Mouse (Mus musculus) liver, embryonic 13.5 days (tissue): ENCODE results near the gene Minos1. TPM values are rescaled to one million over a fixed set of nuclear protein-coding genes. Genes with fewer than 3 reads are reported as not detected.

Experiments used
- ATAC-seq: fragments of 200-750 bp; cut with Nextera tagmentation; 2 replicates; pipeline ENCODE4 v1.8.0; 2017; ENCODE audit warnings: low read depth, mild to moderate bottlenecking, moderate number of reproducible peaks, moderate library complexity
- DNase-seq: peaks from one replicate; pipeline ENCODE4 v3.0.0; 2022
- H3K27ac ChIP-seq: fragments of 300-500 bp; sonication (generic); 2 replicates; pipeline ENCODE4 v1.5.1; 2015; ENCODE audit warnings: moderate library complexity, mild to moderate bottlenecking, inconsistent platforms
- H3K27me3 ChIP-seq: fragments of 300-500 bp; sonication (generic); 2 replicates; pipeline ENCODE4 v1.6.1; 2015; ENCODE audit warnings: mild to moderate bottlenecking, inconsistent platforms
- H3K36me3 ChIP-seq: fragments of 300-500 bp; sonication (generic); 2 replicates; pipeline ENCODE4 v1.6.1; 2015; ENCODE audit warnings: mild to moderate bottlenecking, inconsistent platforms
- H3K4me1 ChIP-seq: fragments of 300-500 bp; sonication (generic); replicated peaks from 2 replicates; pipeline ENCODE4 v1.6.1; 2015; ENCODE audit warnings: inconsistent platforms
- H3K4me2 ChIP-seq: fragments of 300-500 bp; sonication (generic); 2 replicates; pipeline ENCODE4 v1.6.1; 2015; ENCODE audit warnings: inconsistent platforms, mild to moderate bottlenecking, moderate library complexity
- H3K4me3 ChIP-seq: fragments of 300-500 bp; sonication (generic); replicated peaks from 2 replicates; pipeline ENCODE4 v1.5.1; 2015; ENCODE audit warnings: mild to moderate bottlenecking, inconsistent platforms
- H3K9ac ChIP-seq: fragments of 300-500 bp; sonication (generic); 2 replicates; pipeline ENCODE4 v1.6.1; 2015; ENCODE audit warnings: mild to moderate bottlenecking, inconsistent platforms
- H3K9me3 ChIP-seq: fragments of 300-500 bp; sonication (generic); replicated peaks from 2 replicates; pipeline ENCODE4 v1.6.1; 2016; ENCODE audit warnings: inconsistent platforms
- WGBS: fragments of 180-500 bp; shearing (Covaris S2); methylation state at CpG from one replicate; pipeline ENCODE4 v1.1.7; 2015; ENCODE audit not compliant: insufficient replicate concordance; 5-methylcytosine and 5-hydroxymethylcytosine counted together
- polyA plus RNA-seq: library from polyadenylated mRNA; unstranded; fragments of >200 nt; fragmentation: Nextera tagmentation; extraction: Ambion mirVana; gene quantifications from 2 replicates; pipeline ENCODE4 v1.2.1, GENCODE M21; 2015

Minos1 gene
- 403 and 435 TPM in 2 replicates for polyA plus RNA-seq

DNA sequence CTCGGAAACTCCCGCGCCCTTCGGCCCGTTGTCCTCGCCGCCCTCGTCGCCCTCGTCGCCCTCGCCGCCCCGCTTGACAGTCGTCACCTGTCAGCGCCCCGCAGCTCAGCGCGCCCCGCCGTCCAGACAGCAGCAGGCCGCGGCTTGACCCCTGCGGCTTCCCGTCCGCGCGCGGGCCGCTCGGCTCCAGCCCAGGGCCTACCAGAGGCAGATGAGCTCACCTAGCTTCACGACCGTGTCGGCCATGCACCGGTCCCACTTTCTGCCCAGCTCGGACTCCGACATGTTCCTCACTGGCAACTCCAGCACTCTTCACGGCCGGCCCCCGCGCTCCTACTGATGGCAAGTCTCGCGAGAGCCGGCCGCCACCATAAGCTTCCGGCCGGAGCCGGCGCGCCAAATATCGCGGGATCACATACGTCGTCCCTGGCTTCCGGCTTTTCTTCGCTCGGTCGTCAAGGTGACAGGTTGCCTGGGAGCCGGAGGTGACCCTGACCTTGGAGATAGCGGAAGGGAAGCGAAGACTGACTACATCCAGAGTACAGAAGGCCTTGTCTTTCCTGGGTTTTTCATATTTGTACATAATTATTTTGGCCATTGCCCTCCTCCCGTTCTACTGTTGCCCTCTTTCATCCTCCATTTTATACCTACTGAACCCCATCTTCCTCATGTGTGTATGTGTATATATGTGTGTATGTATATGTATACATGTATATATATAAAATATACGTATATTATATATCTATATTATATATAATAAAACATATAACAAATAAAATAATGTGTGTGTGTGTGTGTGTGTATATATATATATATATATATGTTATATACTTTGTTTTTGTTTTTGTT is at the start of gene Minos1:
Minos1 (minus strand) TSS at position 413 of the 849 bp plus-strand sequence.
- no peaks in the 10 kb centered on the region for H3K27me3 ChIP-seq
- peak within 1 kb of the TSS; percentile 93 for H3K9ac ChIP-seq
- H3K27ac ChIP-seq: peak within 1 kb of the TSS; percentile 85
- peak within 1 kb of the TSS; percentile 95 for H3K4me3 ChIP-seq
- peak within 1 kb of the TSS; percentile 92 for H3K4me2 ChIP-seq
- H3K36me3 ChIP-seq: peaks cover 10% of the 10 kb centered on the region
- H3K4me1 ChIP-seq: peaks cover 36% of the 10 kb centered on the region
- no peaks in the 10 kb centered on the region for H3K9me3 ChIP-seq
- DNase-seq (peak; percentile 95), ATAC-seq (peak; percentile 93)
- WGBS: under 1% methylated on average over 63 of the region's 63 CpGs

DNA sequence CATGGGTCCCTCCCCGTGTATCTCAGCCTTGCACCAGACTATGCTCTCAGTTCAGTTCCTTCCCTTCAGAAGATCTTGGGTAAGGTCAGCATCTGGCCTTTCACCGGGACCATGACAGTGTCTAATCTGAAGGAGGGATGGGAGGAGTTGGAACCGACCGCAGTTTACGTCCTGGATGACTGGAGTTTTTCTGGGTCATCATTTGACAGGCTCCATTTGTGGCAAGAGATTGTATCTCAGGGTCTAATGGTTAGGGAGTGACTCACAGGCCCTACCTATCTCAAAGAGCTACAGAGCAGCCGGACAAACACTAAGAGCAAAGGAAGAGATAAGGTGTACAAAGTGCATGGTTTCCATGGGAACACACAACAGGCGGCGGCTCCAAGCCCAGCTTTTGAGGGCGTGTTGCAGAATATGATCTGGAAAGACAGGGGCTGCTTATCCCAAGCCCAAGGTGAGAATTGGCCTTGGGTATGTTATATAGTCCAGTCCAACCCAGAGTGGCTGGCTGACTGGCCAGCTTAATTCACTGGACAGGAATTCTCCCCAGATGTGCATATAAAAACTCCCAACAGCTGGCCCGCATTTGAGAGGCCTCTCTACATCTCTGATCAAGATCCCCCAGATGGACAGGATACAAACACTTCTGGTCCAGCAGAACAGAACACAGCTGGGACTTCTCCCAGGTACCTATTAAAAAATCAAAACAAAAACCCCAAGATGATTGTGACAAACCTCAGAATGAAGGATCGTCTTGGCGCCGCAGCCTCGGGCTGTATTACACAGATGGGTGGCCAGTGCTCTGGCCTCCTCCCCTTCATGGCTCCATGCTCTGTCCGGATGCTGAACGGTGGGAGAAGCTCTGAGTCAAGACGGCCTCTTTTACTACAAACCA is 49.1 kb upstream of the Minos1 start:
- H3K27me3 ChIP-seq: no peaks in the 10 kb centered on the region
- no peaks in the 10 kb centered on the region for H3K36me3 ChIP-seq
- DNase-seq (peak; percentile 51), ATAC-seq (peak; percentile 92)
- peak overlapping the region; percentile 62; the same call in 1 of the 2 replicates for H3K27ac ChIP-seq
- H3K9me3 ChIP-seq: peaks cover 4% of the 10 kb centered on the region; the same call in 1 of the 2 replicates
- H3K4me3 ChIP-seq: no peak overlapping the region
- H3K9ac ChIP-seq: no peak overlapping the region
- peaks cover 17% of the 10 kb centered on the region for H3K4me1 ChIP-seq
- 36% methylated on average over 17 of the region's 17 CpGs for WGBS
- H3K4me2 ChIP-seq: peak overlapping the region; percentile 29

- no peak overlapping the region for H3K9ac ChIP-seq
- peak overlapping the region; percentile 62; the same call in 1 of the 2 replicates for H3K27ac ChIP-seq
- H3K4me1 ChIP-seq: peaks cover 17% of the 10 kb centered on the region
- peak overlapping the region; percentile 29; the same call in 1 of the 2 replicates for H3K4me2 ChIP-seq
- DNase-seq: no peak
- H3K27me3 ChIP-seq: no peaks in the 10 kb centered on the region
- WGBS: 65% methylated on average over 2 of the region's 2 CpGs
- H3K4me3 ChIP-seq: no peak overlapping the region
- no peak for ATAC-seq
- peaks cover 4% of the 10 kb centered on the region; the same call in 1 of the 2 replicates for H3K9me3 ChIP-seq
- H3K36me3 ChIP-seq: no peaks in the 10 kb centered on the region
Measured at GRCm38 (mm10) chr4:139179218-139179617, 48.3 kb upstream of the Minos1 start.

DNA sequence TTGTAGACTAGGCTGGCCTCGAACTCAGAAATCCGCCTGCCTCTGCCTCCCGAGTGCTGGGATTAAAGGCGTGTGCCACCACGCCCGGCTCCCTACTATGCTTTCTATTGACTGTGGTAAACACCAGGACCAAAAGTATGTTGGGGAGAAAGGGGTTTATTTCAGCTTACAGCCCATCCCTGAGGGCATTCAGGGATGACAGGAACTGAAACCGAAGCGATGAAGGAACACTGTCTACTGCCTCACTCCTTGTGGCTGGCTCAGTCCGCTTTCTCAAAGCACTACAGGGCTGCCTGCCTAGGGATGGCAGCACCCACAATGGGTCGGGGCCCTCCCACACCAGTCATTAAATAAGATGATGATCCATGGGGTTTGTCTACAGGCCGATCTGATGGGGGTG is 47.5 kb upstream of the Minos1 start:
- Histone ChIP-seq H3K27ac (no peak overlapping the region), H3K36me3 (no peaks in the 10 kb centered on the region), H3K27me3 (no peaks in the 10 kb centered on the region), H3K9me3 (peaks cover 4% of the 10 kb centered on the region; the same call in 1 of the 2 replicates), H3K4me1 (peaks cover 17% of the 10 kb centered on the region), H3K4me2 (no peak overlapping the region), H3K9ac (no peak overlapping the region), H3K4me3 (no peak overlapping the region)
- DNase-seq: no peak
- 89% methylated on average over 11 of the region's 11 CpGs for WGBS
- ATAC-seq: no peak

GRCm38 (mm10) chr4:139177921-139178320 is 47.0 kb upstream of the Minos1 start:
- Histone ChIP-seq H3K4me2 (no peak overlapping the region), H3K4me1 (peaks cover 17% of the 10 kb centered on the region), H3K4me3 (no peak overlapping the region), H3K9me3 (peaks cover 4% of the 10 kb centered on the region; the same call in 1 of the 2 replicates), H3K9ac (no peak overlapping the region), H3K27ac (no peak overlapping the region), H3K36me3 (no peaks in the 10 kb centered on the region), H3K27me3 (no peaks in the 10 kb centered on the region)
- no peak for DNase-seq
- 78% methylated on average over 3 of the region's 3 CpGs for WGBS
- no peak for ATAC-seq

GRCm38 (mm10) chr4:139176023-139176422 is 45.1 kb upstream of the Minos1 start:
- no peak for ATAC-seq
- WGBS: 55% methylated on average over 6 of the region's 6 CpGs
- no peak overlapping the region for H3K4me2 ChIP-seq

DNA sequence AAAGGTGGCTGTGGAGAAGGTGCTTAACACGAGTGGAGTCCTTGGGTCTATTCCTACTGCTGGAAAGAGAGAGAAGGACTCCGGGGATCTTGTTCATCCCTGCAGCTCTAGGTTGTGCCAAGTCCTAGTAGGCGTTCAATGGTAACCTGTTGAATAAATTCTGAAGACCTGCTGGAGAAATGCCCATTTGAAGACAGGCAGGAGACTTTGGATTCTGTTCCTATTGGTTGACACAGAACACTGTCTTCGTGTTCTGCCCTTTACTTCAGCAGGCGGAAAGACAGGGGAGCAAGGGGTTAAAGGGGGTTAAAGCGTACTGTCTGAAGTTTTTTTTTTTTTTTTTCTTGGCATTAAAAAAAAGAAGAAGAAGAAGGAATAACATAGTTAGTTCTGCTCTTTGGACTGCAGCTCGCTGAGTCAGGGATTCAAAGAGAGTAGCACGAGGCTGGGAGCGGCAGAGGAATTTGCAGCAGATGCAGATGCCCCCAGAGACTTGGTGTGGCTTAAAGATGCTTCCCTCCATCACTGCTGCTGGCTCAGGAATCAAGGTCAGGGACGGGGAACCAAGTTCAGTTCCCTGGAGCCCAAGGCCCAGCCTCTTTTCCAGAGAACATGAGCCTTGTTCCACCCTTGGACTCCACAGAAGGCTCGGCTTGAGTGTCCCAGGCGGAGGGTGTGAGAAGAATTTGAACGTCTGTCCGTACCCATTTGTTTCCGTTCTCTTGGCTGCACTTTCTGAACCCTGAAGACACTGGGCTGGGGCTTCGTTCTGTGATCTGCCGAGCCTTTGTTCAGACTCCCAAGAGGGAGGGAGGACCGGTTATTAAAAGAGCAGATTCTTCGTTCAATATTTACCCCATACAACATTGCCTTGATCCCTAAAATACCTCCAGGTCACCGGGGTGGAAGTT is 44.4 kb upstream of the Minos1 start:
- 55% methylated on average over 20 of the region's 20 CpGs for WGBS
- Histone ChIP-seq H3K4me2 (no peak overlapping the region), H3K27me3 (no peaks in the 10 kb centered on the region), H3K4me3 (no peak overlapping the region), H3K9me3 (peaks cover 4% of the 10 kb centered on the region; the same call in 1 of the 2 replicates), H3K9ac (no peak overlapping the region), H3K4me1 (peaks cover 11% of the 10 kb centered on the region), H3K36me3 (no peaks in the 10 kb centered on the region), H3K27ac (no peak overlapping the region)
- DNase-seq (no peak), ATAC-seq (no peak)

More at GRCm38 (mm10) chr4:139176023-139176422, 45.1 kb upstream of the Minos1 start:
- Histone ChIP-seq H3K4me1 (peaks cover 17% of the 10 kb centered on the region), H3K9ac (no peak overlapping the region), H3K27me3 (no peaks in the 10 kb centered on the region), H3K9me3 (peaks cover 4% of the 10 kb centered on the region; the same call in 1 of the 2 replicates), H3K36me3 (no peaks in the 10 kb centered on the region), H3K27ac (no peak overlapping the region), H3K4me3 (no peak overlapping the region)
- no peak for DNase-seq

DNA sequence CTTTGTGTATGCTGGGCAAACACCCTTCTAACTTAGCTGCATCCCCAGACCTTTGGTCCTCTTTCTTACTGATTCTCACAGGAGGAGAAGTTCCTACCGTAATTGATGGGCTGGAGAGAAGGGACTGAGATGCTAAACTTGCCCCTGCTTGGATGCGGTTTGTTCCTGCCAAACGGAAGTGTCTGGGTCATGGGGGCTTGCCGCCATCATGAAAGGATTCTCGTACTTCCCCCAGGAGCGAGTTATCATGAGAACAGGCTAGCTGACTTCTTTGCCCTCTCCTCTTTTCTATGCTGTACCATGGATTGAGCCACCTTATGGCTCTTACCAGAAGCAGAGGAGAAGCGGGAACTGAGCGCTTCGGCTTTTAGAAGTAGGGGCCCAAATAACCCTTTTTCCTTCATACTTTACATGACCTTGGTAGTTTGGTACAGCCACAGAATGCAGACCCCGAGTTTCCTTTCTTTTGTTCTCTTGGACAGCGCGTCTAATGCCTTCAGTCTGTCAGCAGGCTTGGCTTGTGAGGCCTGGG is 38.9 kb upstream of the Minos1 start:
- WGBS: 78% methylated on average over 12 of the region's 12 CpGs
- Histone ChIP-seq H3K27ac (no peak overlapping the region), H3K27me3 (no peaks in the 10 kb centered on the region), H3K4me2 (no peak overlapping the region), H3K36me3 (no peaks in the 10 kb centered on the region), H3K9me3 (no peaks in the 10 kb centered on the region), H3K4me3 (no peak overlapping the region), H3K4me1 (no peaks in the 10 kb centered on the region; the same call in 1 of the 2 replicates), H3K9ac (no peak overlapping the region)
- no peak for ATAC-seq
- DNase-seq: no peak

DNA sequence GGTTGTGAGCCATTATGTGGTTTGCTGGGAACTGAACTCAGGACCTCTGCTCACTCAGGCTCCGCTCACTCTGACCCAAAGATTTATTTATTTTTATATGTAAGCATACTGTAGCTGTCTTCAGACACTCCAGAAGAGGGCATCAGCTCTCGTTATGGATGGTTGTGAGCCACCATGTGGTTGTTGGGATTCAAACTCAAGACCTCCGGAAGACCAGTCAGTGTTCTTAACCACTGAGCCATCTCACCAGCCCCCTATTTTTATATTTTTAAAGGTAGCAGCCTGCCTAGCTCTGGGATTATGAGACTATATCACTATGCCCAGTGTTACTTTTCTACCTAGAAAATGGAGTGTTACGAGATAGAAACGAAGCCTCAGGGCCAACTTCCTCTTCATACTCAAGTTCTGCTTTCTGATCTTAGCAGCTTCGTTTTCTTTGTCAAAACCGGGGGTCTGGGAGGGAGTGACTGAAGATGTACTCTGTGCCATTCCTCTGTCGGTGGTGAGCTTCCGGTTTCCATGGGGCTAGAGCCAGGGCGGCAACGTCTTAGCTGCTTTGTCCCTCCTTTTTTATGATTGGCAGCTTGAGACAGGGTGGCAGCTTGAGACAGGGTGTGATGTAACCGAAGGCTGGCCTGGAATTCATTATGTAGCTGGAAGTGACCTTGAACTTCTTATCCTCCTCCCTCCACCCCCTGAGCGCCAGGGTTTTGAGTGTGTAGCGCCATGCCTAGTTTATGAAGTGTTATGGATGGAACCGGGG is 38.3 kb upstream of the Minos1 start:
- Histone ChIP-seq H3K4me1 (no peaks in the 10 kb centered on the region; the same call in 1 of the 2 replicates), H3K4me2 (no peak overlapping the region), H3K27me3 (no peaks in the 10 kb centered on the region), H3K27ac (no peak overlapping the region), H3K9ac (no peak overlapping the region), H3K36me3 (no peaks in the 10 kb centered on the region), H3K4me3 (no peak overlapping the region), H3K9me3 (no peaks in the 10 kb centered on the region)
- 36% methylated on average over 15 of the region's 15 CpGs for WGBS
- DNase-seq: peak; percentile 24
- peak; percentile 70 for ATAC-seq

- Histone ChIP-seq H3K4me2 (no peak overlapping the region), H3K9ac (no peak overlapping the region), H3K4me3 (no peak overlapping the region), H3K36me3 (no peaks in the 10 kb centered on the region), H3K9me3 (no peaks in the 10 kb centered on the region), H3K27me3 (no peaks in the 10 kb centered on the region), H3K4me1 (no peaks in the 10 kb centered on the region; the same call in 1 of the 2 replicates), H3K27ac (no peak overlapping the region)
- DNase-seq (no peak), ATAC-seq (no peak)
- WGBS: 58% methylated on average over 8 of the region's 8 CpGs
Measured at GRCm38 (mm10) chr4:139167107-139167506, 36.2 kb upstream of the Minos1 start.
